Mouse (Mus musculus): ENCODE results near the gene Optc. TPM values are rescaled to one million over a fixed set of nuclear protein-coding genes. Genes with fewer than 3 reads are reported as not detected.

Gene Optc
- polyA plus RNA-seq, 1 experiment from 2014 or later, result 0.27 TPM

GRCm38 (mm10) chr1:133884090-133884489 is 23.7 kb downstream of the Optc start:
- no peak for ATAC-seq (ENCODE audit: insufficient number of reproducible peaks, low FRiP score, low TSS enrichment, low read depth)

GRCm38 (mm10) chr1:133882283-133883217 is 25.2 kb downstream of the Optc start:
- H3K36me3 ChIP-seq (ENCODE audit: control insufficient read depth, insufficient read depth, low read length), result no peaks in the 10 kb centered on the region
- no peaks in the 10 kb centered on the region for H3K27me3 ChIP-seq (ENCODE audit: control insufficient read depth, insufficient read depth, low read length)
- H3K4me2 ChIP-seq (ENCODE audit: low read depth, severe bottlenecking), result no peak overlapping the region
- ATAC-seq (ENCODE audit: insufficient number of reproducible peaks, low FRiP score, low TSS enrichment, low read depth), result no peak
- no peak for DNase-seq (ENCODE audit: low spot score)
- 58% methylated on average over 11 of the region's 11 CpGs for WGBS
- no peak overlapping the region for H3K27ac ChIP-seq (replicated peaks; ENCODE audit: low read depth, low read length)
- H3K9ac ChIP-seq (ENCODE audit: low read length), result no peak overlapping the region
- H3K4me3 ChIP-seq (ENCODE audit: low read depth, low read length), result no peak overlapping the region
- H3K4me1 ChIP-seq (ENCODE audit: control insufficient read depth, insufficient read depth, low read length), result 0 out of 2 replicates have a peak, but pooled peaks cover 2% of the 10 kb centered on the region
- no peaks in the 10 kb centered on the region for H3K9me3 ChIP-seq (ENCODE audit: control insufficient read depth, low read length)

More at GRCm38 (mm10) chr1:133884090-133884489, 23.7 kb downstream of the Optc start:
- Histone ChIP-seq H3K4me3 (ENCODE audit: low read depth, low read length) (no peak overlapping the region), H3K4me2 (ENCODE audit: low read depth, severe bottlenecking) (no peak overlapping the region), H3K9ac (ENCODE audit: low read length) (no peak overlapping the region), H3K9me3 (ENCODE audit: control insufficient read depth, low read length) (no peaks in the 10 kb centered on the region), H3K36me3 (ENCODE audit: control insufficient read depth, insufficient read depth, low read length) (no peaks in the 10 kb centered on the region), H3K4me1 (ENCODE audit: control insufficient read depth, insufficient read depth, low read length) (0 out of 2 replicates have a peak, but pooled peaks cover 2% of the 10 kb centered on the region), H3K27ac (replicated peaks; ENCODE audit: low read depth, low read length) (no peak overlapping the region), H3K27me3 (ENCODE audit: control insufficient read depth, insufficient read depth, low read length) (no peaks in the 10 kb centered on the region)
- no peak for DNase-seq (ENCODE audit: low spot score)
- whole genome bisulfite sequencing, result 68% methylated on average over 6 of the region's 6 CpGs

GRCm38 (mm10) chr1:133881813-133882212 is 26.0 kb downstream of the Optc start:
- DNase-seq (ENCODE audit: low spot score) (no peak), ATAC-seq (ENCODE audit: insufficient number of reproducible peaks, low FRiP score, low TSS enrichment, low read depth) (no peak)
- H3K4me3 ChIP-seq (ENCODE audit: low read depth, low read length), result no peak overlapping the region
- H3K4me2 ChIP-seq (ENCODE audit: low read depth, severe bottlenecking), result no peak overlapping the region
- no peak overlapping the region for H3K9ac ChIP-seq (ENCODE audit: low read length)
- H3K9me3 ChIP-seq (ENCODE audit: control insufficient read depth, low read length), result no peaks in the 10 kb centered on the region
- no peaks in the 10 kb centered on the region for H3K36me3 ChIP-seq (ENCODE audit: control insufficient read depth, insufficient read depth, low read length)
- no peaks in the 10 kb centered on the region for H3K27me3 ChIP-seq (ENCODE audit: control insufficient read depth, insufficient read depth, low read length)
- 47% methylated on average over 6 of the region's 6 CpGs for WGBS
- no peak overlapping the region for H3K27ac ChIP-seq (replicated peaks; ENCODE audit: low read depth, low read length)
- no peaks in the 10 kb centered on the region for H3K4me1 ChIP-seq (ENCODE audit: control insufficient read depth, insufficient read depth, low read length)

GRCm38 (mm10) chr1:133878825-133879423 is 28.9 kb downstream of the Optc start:
- H3K4me1 ChIP-seq (ENCODE audit: control insufficient read depth, insufficient read depth, low read length), result no peaks in the 10 kb centered on the region
- no peaks in the 10 kb centered on the region for H3K27me3 ChIP-seq (ENCODE audit: control insufficient read depth, insufficient read depth, low read length)
- no peaks in the 10 kb centered on the region for H3K9me3 ChIP-seq (ENCODE audit: control insufficient read depth, low read length)

GRCm38 (mm10) chr1:133876936-133877335 is 30.9 kb downstream of the Optc start:
- no peaks in the 10 kb centered on the region for H3K27me3 ChIP-seq (ENCODE audit: control insufficient read depth, insufficient read depth, low read length)
- no peak overlapping the region for H3K27ac ChIP-seq (replicated peaks; ENCODE audit: low read depth, low read length)
- H3K9me3 ChIP-seq (ENCODE audit: control insufficient read depth, low read length), result no peaks in the 10 kb centered on the region
- 86% methylated on average over 7 of the region's 7 CpGs for WGBS
- no peak overlapping the region for H3K4me3 ChIP-seq (ENCODE audit: low read depth, low read length)
- H3K36me3 ChIP-seq (ENCODE audit: control insufficient read depth, insufficient read depth, low read length), result no peaks in the 10 kb centered on the region
- no peak for ATAC-seq (ENCODE audit: insufficient number of reproducible peaks, low FRiP score, low TSS enrichment, low read depth)
- DNase-seq (ENCODE audit: low spot score), result no peak
- H3K9ac ChIP-seq (ENCODE audit: low read length), result no peak overlapping the region
- no peaks in the 10 kb centered on the region for H3K4me1 ChIP-seq (ENCODE audit: control insufficient read depth, insufficient read depth, low read length)
- H3K4me2 ChIP-seq (ENCODE audit: low read depth, severe bottlenecking), result no peak overlapping the region

More at GRCm38 (mm10) chr1:133878825-133879423, 28.9 kb downstream of the Optc start:
- H3K36me3 ChIP-seq (ENCODE audit: control insufficient read depth, insufficient read depth, low read length), result no peaks in the 10 kb centered on the region
- no peak overlapping the region for H3K9ac ChIP-seq (ENCODE audit: low read length)
- no peak overlapping the region for H3K4me3 ChIP-seq (ENCODE audit: low read depth, low read length)
- no peak overlapping the region for H3K27ac ChIP-seq (replicated peaks; ENCODE audit: low read depth, low read length)
- no peak for ATAC-seq (ENCODE audit: insufficient number of reproducible peaks, low FRiP score, low TSS enrichment, low read depth)
- no peak for DNase-seq (ENCODE audit: low spot score)
- 80% methylated on average over 12 of the region's 12 CpGs for whole genome bisulfite sequencing
- H3K4me2 ChIP-seq (ENCODE audit: low read depth, severe bottlenecking), result no peak overlapping the region

- no peak overlapping the region for H3K27ac ChIP-seq (replicated peaks; ENCODE audit: low read depth, low read length)
- no peaks in the 10 kb centered on the region for H3K27me3 ChIP-seq (ENCODE audit: control insufficient read depth, insufficient read depth, low read length)
- H3K9ac ChIP-seq (ENCODE audit: low read length), result no peak overlapping the region
- H3K36me3 ChIP-seq (ENCODE audit: control insufficient read depth, insufficient read depth, low read length), result no peaks in the 10 kb centered on the region
- no peak overlapping the region for H3K4me2 ChIP-seq (ENCODE audit: low read depth, severe bottlenecking)
- WGBS, result 84% methylated on average over 6 of the region's 6 CpGs
- no peak overlapping the region for H3K4me3 ChIP-seq (ENCODE audit: low read depth, low read length)
- DNase-seq (ENCODE audit: low spot score), result no peak
- ATAC-seq (ENCODE audit: insufficient number of reproducible peaks, low FRiP score, low TSS enrichment, low read depth), result no peak
- H3K9me3 ChIP-seq (ENCODE audit: control insufficient read depth, low read length), result no peaks in the 10 kb centered on the region
- no peaks in the 10 kb centered on the region for H3K4me1 ChIP-seq (ENCODE audit: control insufficient read depth, insufficient read depth, low read length)
Observed at GRCm38 (mm10) chr1:133873086-133873813, 34.5 kb downstream of the Optc start.

GRCm38 (mm10) chr1:133871241-133871640 is 36.6 kb downstream of the Optc start:
- Histone ChIP-seq H3K36me3 (ENCODE audit: control insufficient read depth, insufficient read depth, low read length) (no peaks in the 10 kb centered on the region), H3K9ac (ENCODE audit: low read length) (no peak overlapping the region), H3K4me1 (ENCODE audit: control insufficient read depth, insufficient read depth, low read length) (no peaks in the 10 kb centered on the region), H3K4me3 (ENCODE audit: low read depth, low read length) (no peak overlapping the region), H3K9me3 (ENCODE audit: control insufficient read depth, low read length) (no peaks in the 10 kb centered on the region), H3K27ac (replicated peaks; ENCODE audit: low read depth, low read length) (no peak overlapping the region), H3K27me3 (ENCODE audit: control insufficient read depth, insufficient read depth, low read length) (no peaks in the 10 kb centered on the region), H3K4me2 (ENCODE audit: low read depth, severe bottlenecking) (no peak overlapping the region)
- DNase-seq (ENCODE audit: low spot score) (no peak), ATAC-seq (ENCODE audit: insufficient number of reproducible peaks, low FRiP score, low TSS enrichment, low read depth) (no peak)
- 90% methylated on average over 10 of the region's 10 CpGs for WGBS

- H3K27me3 ChIP-seq (ENCODE audit: control insufficient read depth, insufficient read depth, low read length), result no peaks in the 10 kb centered on the region
- H3K36me3 ChIP-seq (ENCODE audit: control insufficient read depth, insufficient read depth, low read length), result no peaks in the 10 kb centered on the region
- no peak overlapping the region for H3K4me2 ChIP-seq (ENCODE audit: low read depth, severe bottlenecking)
- no peak for ATAC-seq (ENCODE audit: insufficient number of reproducible peaks, low FRiP score, low TSS enrichment, low read depth)
- H3K27ac ChIP-seq (replicated peaks; ENCODE audit: low read depth, low read length), result no peak overlapping the region
- no peak overlapping the region for H3K9ac ChIP-seq (ENCODE audit: low read length)
- H3K9me3 ChIP-seq (ENCODE audit: control insufficient read depth, low read length), result no peaks in the 10 kb centered on the region
- WGBS, result 62% methylated on average over 2 of the region's 2 CpGs
- H3K4me1 ChIP-seq (ENCODE audit: control insufficient read depth, insufficient read depth, low read length), result no peaks in the 10 kb centered on the region
- DNase-seq (ENCODE audit: low spot score), result no peak
- no peak overlapping the region for H3K4me3 ChIP-seq (ENCODE audit: low read depth, low read length)
Observed at GRCm38 (mm10) chr1:133869221-133869620, 38.6 kb downstream of the Optc start.
